Mouse (Mus musculus): Measurements from ENCODE around the gene Il22. TPM values are rescaled to one million over a fixed set of nuclear protein-coding genes. Genes with fewer than 3 reads are reported as not detected.
"Not testable (repeated sequence)": the region's sequence is repeated elsewhere in the genome, so short reads cannot be mapped to it uniquely, and the experiment has no call there.

Il22 gene
- total RNA-seq (2021) = not detected

GRCm38 (mm10) chr10:118204642-118205041, at the start of gene Il22:
Gene Il22, plus strand, starts transcription at chr10:118204942.
- intact Hi-C loops (cut with DNase I) = no loop called here
- no peak for DNase-seq (ENCODE audit: low spot score)

- no peak for DNase-seq (ENCODE audit: low spot score)
Measured at GRCm38 (mm10) chr10:118155932-118156331, 48.8 kb upstream of the Il22 start.

GRCm38 (mm10) chr10:118161131-118161530, 43.6 kb upstream of the Il22 start:
- intact Hi-C loops (cut with DNase I) = no loop called here
- no peak for DNase-seq (ENCODE audit: low spot score)

More at GRCm38 (mm10) chr10:118155932-118156331, 48.8 kb upstream of the Il22 start:
- intact Hi-C loops (cut with DNase I) = loop anchor here (1.0 to 5.0 kb wide), 3 partner anchors 214 to 923 kb away; no protein-coding TSS in a partner anchor

- no peak for DNase-seq (ENCODE audit: low spot score)
- intact Hi-C loops (cut with DNase I) = no loop called here
Measured at GRCm38 (mm10) chr10:118169212-118169611, 35.5 kb upstream of the Il22 start.

GRCm38 (mm10) chr10:118172416-118172815, 32.3 kb upstream of the Il22 start:
- intact Hi-C loops (cut with DNase I) = no loop called here

GRCm38 (mm10) chr10:118172876-118173275, 31.9 kb upstream of the Il22 start:
- intact Hi-C loops (cut with DNase I) = no loop called here
- DNase-seq (ENCODE audit: low spot score) = no peak

More at GRCm38 (mm10) chr10:118172416-118172815, 32.3 kb upstream of the Il22 start:
- DNase-seq (ENCODE audit: low spot score) = no peak

- DNase-seq (ENCODE audit: low spot score); intact Hi-C loops (cut with DNase I): not testable (repeated sequence)
Measured at GRCm38 (mm10) chr10:118175542-118175941, 29.2 kb upstream of the Il22 start.

GRCm38 (mm10) chr10:118178735-118179151, 26.0 kb upstream of the Il22 start:
- intact Hi-C loops (cut with DNase I) = no loop called here
- DNase-seq (ENCODE audit: low spot score) = no peak

GRCm38 (mm10) chr10:118179265-118179664, 25.5 kb upstream of the Il22 start:
- intact Hi-C loops (cut with DNase I) = no loop called here
- DNase-seq (ENCODE audit: low spot score) = no peak

- intact Hi-C loops (cut with DNase I); DNase-seq (ENCODE audit: low spot score): not testable (repeated sequence)
Measured at GRCm38 (mm10) chr10:118195150-118195549, 9.6 kb upstream of the Il22 start.

GRCm38 (mm10) chr10:118215719-118216393, 11.1 kb downstream of the Il22 start:
- intact Hi-C loops (cut with DNase I); DNase-seq (ENCODE audit: low spot score): not testable (repeated sequence)

GRCm38 (mm10) chr10:118227629-118228028, 22.9 kb downstream of the Il22 start:
- DNase-seq (ENCODE audit: low spot score); intact Hi-C loops (cut with DNase I): not testable (repeated sequence)

- intact Hi-C loops (cut with DNase I); DNase-seq (ENCODE audit: low spot score): not testable (repeated sequence)
Measured at GRCm38 (mm10) chr10:118232607-118233006, 27.9 kb downstream of the Il22 start.

- DNase-seq (ENCODE audit: low spot score); intact Hi-C loops (cut with DNase I): not testable (repeated sequence)
Measured at GRCm38 (mm10) chr10:118240680-118241079, 35.9 kb downstream of the Il22 start, which contains the start of gene Gm32717. Gene Gm32717, minus strand, starts transcription at chr10:118240780.

- DNase-seq (ENCODE audit: low spot score); intact Hi-C loops (cut with DNase I): not testable (repeated sequence)
Measured at GRCm38 (mm10) chr10:118249006-118249595, 44.4 kb downstream of the Il22 start.

- DNase-seq (ENCODE audit: low spot score) = no peak
- intact Hi-C loops (cut with DNase I) = no loop called here
Measured at GRCm38 (mm10) chr10:118250852-118251295, 46.1 kb downstream of the Il22 start.

GRCm38 (mm10) chr10:118258388-118258787, 53.6 kb downstream of the Il22 start, which contains the start of gene Gm32802:
Gene Gm32802, plus strand, starts transcription at chr10:118258688.
- intact Hi-C loops (cut with DNase I); DNase-seq (ENCODE audit: low spot score): not testable (repeated sequence)

Measured in heart, postnatal 25 days (tissue).